Mouse (Mus musculus) forebrain, embryonic 12.5 days (tissue): ENCODE data around the gene H2afy. TPM values are rescaled to one million over a fixed set of nuclear protein-coding genes. Genes with fewer than 3 reads are reported as not detected.
A peak's percentile ranks its signal among the peaks of the same experiment; 100 is the strongest.
"Not testable (repeated sequence)": the region's sequence is repeated elsewhere in the genome, so short reads cannot be mapped to it uniquely, and the experiment has no call there.

ENCODE experiments used
- ATAC-seq: fragments of 200-750 bp; cut with Nextera tagmentation; 2 replicates; pipeline ENCODE4 v1.8.0; 2017; ENCODE audit warnings: moderate TSS enrichment; ENCODE audit not compliant: low FRiP score
- H3K27ac ChIP-seq: fragments of 300-500 bp; sonication (generic); 2 replicates; pipeline ENCODE4 v1.5.1; 2016; ENCODE audit warnings: mild to moderate bottlenecking
- H3K27me3 ChIP-seq: fragments of 300-500 bp; sonication (generic); 2 replicates; pipeline ENCODE4 v1.6.1; 2016; ENCODE audit warnings: mild to moderate bottlenecking
- H3K36me3 ChIP-seq: fragments of 300-500 bp; sonication (generic); replicated peaks from 2 replicates; pipeline ENCODE4 v1.6.1; 2016; ENCODE audit warnings: mild to moderate bottlenecking
- H3K4me1 ChIP-seq: fragments of 300-500 bp; sonication (generic); 2 replicates; pipeline ENCODE4 v1.6.1; 2016
- H3K4me2 ChIP-seq: fragments of 300-500 bp; sonication (generic); 2 replicates; pipeline ENCODE4 v1.6.1; 2016; ENCODE audit warnings: mild to moderate bottlenecking, moderate library complexity
- H3K4me3 ChIP-seq: fragments of 300-500 bp; sonication (generic); replicated peaks from 2 replicates; pipeline ENCODE4 v1.5.1; 2016; ENCODE audit warnings: mild to moderate bottlenecking
- H3K9ac ChIP-seq: fragments of 300-500 bp; sonication (generic); 2 replicates; pipeline ENCODE4 v1.6.1; 2016; ENCODE audit warnings: mild to moderate bottlenecking
- H3K9me3 ChIP-seq: fragments of 300-500 bp; sonication (generic); 2 replicates; pipeline ENCODE4 v1.6.1; 2016
- WGBS: fragments of 180-500 bp; shearing (Covaris S2); methylation state at CpG from one replicate; pipeline ENCODE4 v1.1.7; 2016; 5-methylcytosine and 5-hydroxymethylcytosine counted together
- polyA plus RNA-seq: library from polyadenylated mRNA; unstranded; fragments of >200 nt; fragmentation: Nextera tagmentation; extraction: Ambion mirVana; gene quantifications from 2 replicates; pipeline ENCODE4 v1.2.1, GENCODE M21; 2016

Gene H2afy
- polyA plus RNA-seq, 1 experiment from 2014 or later: 663 TPM

DNA sequence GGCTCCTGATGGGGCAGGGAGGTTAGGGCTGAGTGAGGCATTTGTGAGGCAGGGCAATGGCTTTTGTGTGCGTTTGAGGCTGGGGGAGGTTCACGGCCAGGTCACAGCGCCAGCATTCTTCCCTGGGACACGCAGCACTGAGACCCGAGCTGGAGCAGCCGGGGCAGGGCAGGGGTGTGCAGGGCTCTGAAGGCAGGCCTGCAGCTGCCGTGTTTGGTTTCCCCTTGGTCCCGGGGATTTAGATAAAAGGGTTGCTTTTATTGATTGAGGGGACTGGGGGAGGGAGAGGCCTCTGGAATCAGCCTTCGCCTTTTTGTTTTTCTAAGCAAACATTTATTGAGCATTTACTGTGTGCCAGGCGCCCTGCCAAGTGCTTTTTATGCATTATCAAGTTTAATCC is 83.4 kb downstream of the H2afy start:
- Histone ChIP-seq H3K36me3 (no peaks in the 10 kb centered on the region), H3K9me3 (no peaks in the 10 kb centered on the region), H3K4me1 (peaks cover 28% of the 10 kb centered on the region), H3K4me3 (no peak overlapping the region), H3K9ac (no peak overlapping the region), H3K4me2 (no peak overlapping the region), H3K27me3 (peaks cover 19% of the 10 kb centered on the region), H3K27ac (peak overlapping the region; percentile 42; the same call in 1 of the 2 replicates)
- 4% methylated on average over 10 of the region's 10 CpGs for WGBS
- ATAC-seq: 0 out of 2 replicates have a peak, but pooled peaks have one; percentile 51

DNA sequence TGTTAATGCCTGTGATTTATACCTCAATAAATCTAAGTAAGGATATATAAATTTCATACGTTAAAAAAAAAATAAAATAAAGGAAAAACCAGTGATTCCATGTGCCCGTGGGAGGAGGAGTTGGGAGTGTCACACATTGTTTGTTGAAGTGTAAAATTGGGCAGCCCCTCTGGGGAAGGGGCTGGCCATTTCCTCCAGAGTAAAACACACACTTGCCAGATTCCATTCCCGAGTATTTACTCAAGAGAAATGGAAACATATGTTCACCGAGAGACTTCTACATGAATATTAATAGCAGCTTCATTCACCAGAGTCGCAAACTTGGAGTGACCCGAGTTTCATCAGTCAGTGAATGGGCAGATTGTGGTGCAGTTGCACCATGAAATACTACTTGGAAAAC is 85.9 kb downstream of the H2afy start:
- 48% methylated on average over 6 of the region's 6 CpGs for WGBS

DNA sequence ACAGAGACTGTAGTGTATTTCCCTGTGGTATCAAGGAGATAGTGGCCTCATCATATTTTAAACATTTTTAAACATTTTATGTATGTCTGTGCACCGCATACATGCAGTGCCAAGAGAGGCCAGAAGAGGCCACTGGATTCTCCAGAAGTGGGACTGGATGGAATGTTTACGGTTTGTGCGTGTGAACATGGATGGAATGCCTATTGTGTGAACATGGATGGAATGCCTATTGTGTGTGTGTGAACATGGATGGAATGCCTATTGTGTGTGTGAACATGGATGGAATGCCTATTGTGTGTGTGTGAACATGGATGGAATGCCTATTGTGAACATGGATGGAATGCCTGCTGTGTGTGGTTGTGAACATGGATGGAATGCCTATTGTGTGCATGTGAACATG is 93.9 kb downstream of the H2afy start:
- no peaks in the 10 kb centered on the region for H3K27me3 ChIP-seq
- H3K4me3 ChIP-seq: no peak overlapping the region
- no peak overlapping the region for H3K4me2 ChIP-seq
- ATAC-seq: no peak
- WGBS: 88% methylated on average over 3 of the region's 3 CpGs
- no peaks in the 10 kb centered on the region for H3K4me1 ChIP-seq
- H3K36me3 ChIP-seq: no peaks in the 10 kb centered on the region
- H3K9me3 ChIP-seq: no peaks in the 10 kb centered on the region
- no peak overlapping the region for H3K9ac ChIP-seq
- no peak overlapping the region for H3K27ac ChIP-seq

More for the DNA sequence above, 85.9 kb downstream of the H2afy start:
- H3K36me3 ChIP-seq: no peaks in the 10 kb centered on the region
- no peak for ATAC-seq
- no peak overlapping the region for H3K4me2 ChIP-seq
- H3K27ac ChIP-seq: no peak overlapping the region
- H3K4me3 ChIP-seq: no peak overlapping the region
- peaks cover 28% of the 10 kb centered on the region for H3K4me1 ChIP-seq
- no peaks in the 10 kb centered on the region for H3K9me3 ChIP-seq
- peaks cover 16% of the 10 kb centered on the region; the same call in 1 of the 2 replicates for H3K27me3 ChIP-seq
- no peak overlapping the region for H3K9ac ChIP-seq

DNA sequence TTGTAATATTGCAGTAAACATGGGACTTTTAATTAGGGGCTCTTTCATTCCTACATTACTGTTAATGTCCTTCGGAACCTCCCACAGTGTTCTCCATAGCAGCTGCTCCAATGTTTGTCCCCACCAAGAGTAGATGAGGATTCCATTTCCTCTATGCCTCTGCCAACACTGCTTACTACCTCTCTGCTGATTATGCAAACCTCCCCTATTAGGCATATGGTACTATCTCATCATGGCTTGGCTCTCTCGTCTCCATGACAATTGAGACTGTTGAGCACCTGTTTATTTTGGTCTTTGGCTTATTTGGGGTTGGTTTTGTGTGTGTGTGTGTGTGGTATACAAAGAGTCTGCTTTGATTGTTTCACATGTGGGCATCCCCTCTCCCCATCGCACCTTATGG is 95.5 kb downstream of the H2afy start:
- ATAC-seq: no peak
- no peak overlapping the region for H3K4me3 ChIP-seq
- 85% methylated on average over 3 of the region's 3 CpGs for WGBS

DNA sequence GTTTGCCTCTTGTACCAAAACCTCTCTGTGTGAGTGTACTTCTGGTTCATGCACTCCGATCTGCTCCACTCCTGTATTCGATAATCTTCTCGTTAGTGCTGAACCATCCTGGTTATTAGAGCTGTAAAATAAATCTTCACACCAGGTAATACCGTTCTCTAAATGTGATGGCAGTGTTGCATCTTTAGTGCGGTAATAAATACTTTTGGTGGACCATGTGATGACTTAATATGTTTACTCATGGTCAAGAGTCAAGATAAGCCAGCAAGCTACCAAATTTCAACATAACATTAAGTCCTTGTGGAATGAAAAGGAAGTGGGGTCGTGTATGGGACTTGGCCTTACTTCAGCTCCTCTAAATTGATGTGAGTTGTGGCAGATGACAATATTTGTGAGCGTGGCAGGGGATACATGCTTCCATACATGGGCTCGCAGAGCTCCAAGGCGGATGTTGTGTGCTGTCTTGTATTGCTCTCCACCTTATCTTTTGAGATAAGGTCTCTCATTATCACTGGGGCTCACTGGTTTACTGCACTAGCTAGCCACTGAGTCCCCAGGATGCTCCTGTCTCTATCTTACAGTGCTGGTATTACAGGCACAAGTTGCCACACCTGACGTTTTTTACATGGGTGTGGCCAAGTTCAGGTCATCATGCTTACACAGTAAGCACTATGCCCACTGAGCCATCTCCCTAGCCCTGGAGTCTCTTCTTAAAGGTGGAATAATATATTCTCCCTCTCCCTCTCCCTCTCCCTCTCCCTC is 96.4 kb downstream of the H2afy start:
- no peaks in the 10 kb centered on the region for H3K27me3 ChIP-seq
- ATAC-seq: no peak
- no peak overlapping the region for H3K27ac ChIP-seq
- H3K9me3 ChIP-seq: no peaks in the 10 kb centered on the region
- no peak overlapping the region for H3K9ac ChIP-seq
- no peaks in the 10 kb centered on the region for H3K36me3 ChIP-seq
- no peaks in the 10 kb centered on the region for H3K4me1 ChIP-seq
- no peak overlapping the region for H3K4me2 ChIP-seq
- no peak overlapping the region for H3K4me3 ChIP-seq
- WGBS: 81% methylated on average over 10 of the region's 10 CpGs

More for the DNA sequence above, 95.5 kb downstream of the H2afy start:
- Histone ChIP-seq H3K9me3 (no peaks in the 10 kb centered on the region), H3K27me3 (no peaks in the 10 kb centered on the region), H3K9ac (no peak overlapping the region), H3K4me1 (no peaks in the 10 kb centered on the region), H3K36me3 (no peaks in the 10 kb centered on the region), H3K27ac (no peak overlapping the region), H3K4me2 (no peak overlapping the region)

DNA sequence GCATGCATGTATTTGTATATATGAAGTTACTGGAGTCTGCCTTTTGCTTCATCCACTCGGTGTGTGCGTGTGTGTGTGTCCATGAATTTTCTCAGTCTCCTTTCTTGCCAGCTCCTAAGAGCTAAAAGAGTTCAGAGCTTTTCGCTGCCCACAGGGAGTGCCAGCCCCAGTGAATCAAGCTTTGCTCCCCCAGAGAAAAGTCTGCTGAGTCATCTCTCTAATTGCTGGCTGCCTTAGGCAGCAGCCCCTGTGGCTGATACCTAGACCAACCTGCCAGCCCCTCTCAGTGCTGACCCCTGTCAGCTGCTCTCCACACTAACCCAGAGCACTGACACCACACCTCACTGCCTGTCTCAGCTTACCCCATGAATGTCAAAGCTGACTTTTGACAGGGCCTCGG is 107.2 kb downstream of the H2afy start:
- no peak for ATAC-seq
- H3K4me3 ChIP-seq: no peak overlapping the region
- H3K27me3 ChIP-seq: no peaks in the 10 kb centered on the region; the same call in 1 of the 2 replicates
- H3K4me1 ChIP-seq: no peaks in the 10 kb centered on the region
- H3K27ac ChIP-seq: no peak overlapping the region
- 83% methylated on average over 4 of the region's 4 CpGs for WGBS
- H3K4me2 ChIP-seq: no peak overlapping the region
- H3K36me3 ChIP-seq: no peaks in the 10 kb centered on the region
- no peaks in the 10 kb centered on the region for H3K9me3 ChIP-seq
- H3K9ac ChIP-seq: no peak overlapping the region

DNA sequence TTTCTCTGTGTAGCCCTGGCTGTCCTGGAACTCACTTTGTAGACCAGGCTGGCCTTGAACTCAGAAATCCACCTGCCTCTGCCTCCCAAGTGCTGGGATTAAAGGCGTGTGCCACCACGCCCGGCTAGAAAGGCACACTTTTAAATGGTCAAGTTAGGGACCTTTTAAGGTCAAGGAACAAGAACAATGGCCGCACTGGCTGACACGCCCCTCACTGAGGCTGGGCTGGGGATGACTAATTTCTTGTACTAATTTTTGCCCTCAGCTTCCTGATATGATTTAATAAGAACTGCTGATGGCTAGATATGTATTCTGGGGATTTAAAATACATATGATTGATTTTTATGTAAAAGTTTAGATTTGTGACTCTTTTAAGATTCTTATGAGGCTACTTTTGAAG is 108.2 kb downstream of the H2afy start:
- 65% methylated on average over 5 of the region's 5 CpGs for WGBS
- not testable (repeated sequence) for H3K36me3 ChIP-seq, H3K27me3 ChIP-seq, ATAC-seq, H3K4me3 ChIP-seq, H3K27ac ChIP-seq, H3K4me2 ChIP-seq, H3K4me1 ChIP-seq, H3K9me3 ChIP-seq, H3K9ac ChIP-seq

DNA sequence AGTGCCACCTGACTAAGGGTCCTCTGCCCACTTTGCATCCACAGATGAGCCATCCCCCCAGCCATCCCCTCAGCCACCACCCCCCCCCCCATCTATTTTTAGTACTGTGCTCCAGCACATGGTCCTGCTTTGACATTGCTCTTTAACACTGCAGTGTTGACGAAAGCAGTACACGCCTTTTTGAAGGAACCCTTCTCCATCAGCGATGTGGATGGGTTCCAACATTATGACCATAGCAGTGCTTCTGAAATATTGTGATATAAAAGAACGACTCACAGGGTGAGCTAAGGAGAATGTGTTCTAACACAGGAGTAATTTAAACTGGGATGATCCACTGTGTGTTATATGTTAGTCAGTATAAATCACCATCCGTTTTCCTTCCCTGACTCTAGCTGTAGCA is 109.5 kb downstream of the H2afy start:
- Histone ChIP-seq H3K9ac (no peak overlapping the region), H3K4me3 (no peak overlapping the region), H3K27me3 (no peaks in the 10 kb centered on the region), H3K4me1 (no peaks in the 10 kb centered on the region), H3K36me3 (no peaks in the 10 kb centered on the region), H3K9me3 (no peaks in the 10 kb centered on the region), H3K27ac (no peak overlapping the region), H3K4me2 (no peak overlapping the region)
- WGBS: 96% methylated on average over 5 of the region's 5 CpGs
- no peak for ATAC-seq

DNA sequence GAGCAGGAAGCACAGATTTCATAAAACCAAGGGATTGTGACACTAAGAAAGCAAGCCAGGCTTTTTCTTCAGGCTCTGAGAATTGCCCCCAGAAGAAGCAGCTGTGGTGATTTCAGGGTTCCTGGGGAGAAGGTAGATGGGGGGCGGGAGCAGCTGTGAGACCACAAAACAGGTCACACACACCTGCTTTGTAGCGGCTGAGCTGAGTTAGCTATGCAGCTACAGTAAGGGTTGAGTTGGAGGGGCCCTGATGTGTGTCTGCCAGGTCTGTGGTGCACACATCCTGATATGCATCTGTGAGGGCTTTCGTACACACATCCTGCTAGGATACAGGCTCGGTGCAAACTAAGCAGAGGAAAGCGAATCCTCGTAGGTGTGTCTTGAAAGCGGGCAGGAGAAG is 110.1 kb downstream of the H2afy start:
- 81% methylated on average over 7 of the region's 7 CpGs for WGBS
- H3K4me3 ChIP-seq: no peak overlapping the region

DNA sequence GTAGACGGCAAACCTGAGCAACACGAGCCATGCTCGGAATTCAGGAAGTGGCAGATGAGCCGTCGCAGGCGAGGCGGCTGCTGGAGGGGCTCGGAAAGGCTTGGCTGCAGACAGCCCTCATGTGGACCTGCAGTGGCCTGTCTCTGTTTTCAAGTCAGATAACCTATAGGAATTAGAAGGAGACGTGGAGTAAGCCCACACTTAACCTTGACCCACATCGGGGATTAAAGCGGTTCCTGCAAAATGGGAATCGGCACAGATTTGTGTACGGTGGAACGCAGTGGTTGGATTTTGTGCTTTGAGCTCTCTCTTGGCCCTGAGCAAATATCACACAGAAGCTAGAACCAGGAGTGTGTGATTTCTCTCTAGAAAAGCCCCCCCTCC is 111.1 kb downstream of the H2afy start:
- WGBS: 83% methylated on average over 14 of the region's 14 CpGs
- Histone ChIP-seq H3K9ac (no peak overlapping the region), H3K27ac (no peak overlapping the region), H3K9me3 (no peaks in the 10 kb centered on the region), H3K36me3 (no peaks in the 10 kb centered on the region), H3K4me3 (no peak overlapping the region), H3K4me1 (no peaks in the 10 kb centered on the region), H3K4me2 (no peak overlapping the region), H3K27me3 (no peaks in the 10 kb centered on the region)
- ATAC-seq: no peak

More for the DNA sequence above, 110.1 kb downstream of the H2afy start:
- Histone ChIP-seq H3K9me3 (no peaks in the 10 kb centered on the region), H3K27me3 (no peaks in the 10 kb centered on the region), H3K27ac (no peak overlapping the region), H3K36me3 (no peaks in the 10 kb centered on the region), H3K4me1 (no peaks in the 10 kb centered on the region), H3K9ac (no peak overlapping the region), H3K4me2 (no peak overlapping the region)
- no peak for ATAC-seq

DNA sequence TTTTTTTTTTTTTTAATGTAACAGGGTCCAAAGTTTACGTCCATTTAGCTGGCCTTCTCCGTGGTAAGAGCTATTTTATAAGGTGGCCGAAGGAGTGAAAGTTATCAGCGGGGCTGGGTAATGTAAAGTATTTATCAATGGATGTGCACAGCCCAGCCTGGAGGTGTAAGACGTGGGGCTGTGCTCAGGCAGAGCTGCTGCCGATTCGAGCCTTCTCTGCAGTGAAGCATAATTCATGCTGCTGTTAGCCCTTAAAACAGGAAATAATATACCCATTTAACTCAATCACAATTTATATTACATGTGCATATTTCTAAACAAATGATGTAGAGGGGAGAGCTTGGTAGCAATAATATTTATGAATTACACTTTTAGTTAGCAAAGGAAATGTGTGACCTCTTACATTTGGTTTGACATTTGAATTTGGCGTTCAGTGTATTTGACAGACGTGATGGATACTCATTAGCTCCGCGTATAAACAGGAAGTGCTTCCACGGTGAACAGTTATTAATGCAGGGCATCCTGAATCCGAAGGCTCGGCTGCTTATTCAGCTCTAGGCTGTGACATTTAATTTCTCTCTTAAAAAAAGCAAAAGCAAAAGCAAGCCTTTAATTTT is 111.6 kb downstream of the H2afy start:
- WGBS: 81% methylated on average over 14 of the region's 14 CpGs
- Histone ChIP-seq H3K9me3 (no peaks in the 10 kb centered on the region), H3K9ac (no peak overlapping the region), H3K4me1 (no peaks in the 10 kb centered on the region), H3K4me3 (no peak overlapping the region), H3K36me3 (no peaks in the 10 kb centered on the region), H3K27me3 (no peaks in the 10 kb centered on the region), H3K4me2 (no peak overlapping the region), H3K27ac (no peak overlapping the region)
- ATAC-seq: no peak
